Mouse (Mus musculus) thymus, adult 2 months (tissue): ENCODE measurements at regions not wholly inside any gene's neighbourhood (a gene's known extent, or its start where the extent isn't known, plus 50 kb on each side); places are given as distances from the start of the nearest gene placed in this dataset.

ENCODE experiments used
- CTCF ChIP-seq: fragments of 200-500 bp; IDR thresholded peaks from 2 replicates; pipeline ENCODE4 v1.5.1; 2012; ENCODE audit warnings: mild to moderate bottlenecking, control low read depth, low read length, moderate library complexity, borderline replicate concordance; ENCODE audit not compliant: control insufficient read depth, poor library complexity, insufficient read depth; ENCODE audit errors: extremely low read depth
- POLR2A ChIP-seq: fragments of 200-500 bp; IDR thresholded peaks from 2 replicates; pipeline ENCODE4 v1.6.1; 2012; ENCODE audit warnings: mild to moderate bottlenecking, low read length, control low read depth, moderate library complexity; ENCODE audit not compliant: control insufficient read depth, poor library complexity, insufficient read depth; ENCODE audit errors: extremely low read depth

DNA sequence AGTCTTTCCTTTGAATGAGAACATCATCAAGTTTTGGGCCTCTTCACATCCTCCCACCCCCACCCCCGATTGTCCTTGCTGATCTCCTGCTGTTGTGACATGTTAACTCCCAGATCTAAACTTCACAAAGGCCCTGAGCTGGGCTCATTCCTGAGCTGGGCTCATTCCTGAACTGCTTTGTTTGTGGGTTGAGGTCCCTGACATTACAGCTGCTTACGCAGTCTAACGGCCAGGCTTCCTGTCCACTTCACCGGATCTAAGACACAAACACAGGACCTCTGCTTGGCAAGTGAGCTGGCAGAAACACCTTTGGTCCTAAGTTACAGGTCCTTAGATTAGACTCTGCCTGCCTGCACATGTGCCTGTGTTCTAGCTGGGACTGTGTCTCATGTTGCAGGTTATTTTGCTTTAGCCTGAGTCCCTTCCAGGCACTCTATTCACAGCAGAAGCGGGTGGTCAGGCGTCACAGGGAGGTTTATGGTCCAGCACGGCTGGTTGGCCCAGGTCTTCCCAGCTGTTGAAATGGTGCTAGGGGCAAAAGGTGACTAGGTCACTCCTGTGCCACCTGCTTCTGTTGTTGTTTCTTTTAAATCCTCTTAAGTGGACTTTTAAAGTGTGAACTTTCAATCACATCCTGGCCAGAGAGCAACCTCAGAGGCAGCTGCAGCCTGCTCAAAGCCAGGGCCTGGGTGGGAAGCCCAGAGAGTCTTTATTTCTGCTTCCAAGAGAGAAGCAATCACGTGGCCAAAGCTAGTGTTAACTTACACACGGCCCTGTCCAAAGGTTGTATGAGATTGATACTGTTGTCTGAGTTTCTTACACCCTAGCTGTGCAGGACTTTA is 79.1 kb downstream of the Foxb1 start:
- TF ChIP-seq POLR2A (no peak), CTCF (no peak)
